In genomic region chr8:29460119-29460518, GRCm38 (mm10) we compare ENCODE assay signal across 18 mouse cellular contexts.
"Had no signal": no experiment of that assay in that cellular context is flagged by ENCODE, and none has a peak within 500 bp of the region (broad histone marks: within the 10 kb centered on the region; RNA-seq: fewer than 3 reads in every experiment).

No protein-coding gene starts in this region.

- H3K4me2 ChIP-seq: limb, embryonic 12.5 days; liver, embryonic 13.5 days; lung, embryonic 15.5 days; midbrain, embryonic 13.5 days; neural tube, embryonic 15.5 days; stomach, embryonic 15.5 days had no signal

- H3K27ac ChIP-seq: kidney, postnatal 0 days; limb, embryonic 12.5 days; liver, embryonic 13.5 days; lung, embryonic 15.5 days; macrophage; midbrain, embryonic 13.5 days; neural tube, embryonic 15.5 days; stomach, embryonic 15.5 days had no signal

- H3K9me3 ChIP-seq: limb, embryonic 12.5 days; liver, embryonic 13.5 days; lung, embryonic 15.5 days; megakaryocyte, embryonic 14.5 days; midbrain, embryonic 13.5 days; neural tube, embryonic 15.5 days; stomach, embryonic 15.5 days had no signal

- ATAC-seq: liver, postnatal 0 days; midbrain, embryonic 13.5 days had no signal

- H3K36me3 ChIP-seq: limb, embryonic 12.5 days; liver, embryonic 13.5 days; lung, embryonic 15.5 days; midbrain, embryonic 13.5 days; neural tube, embryonic 15.5 days; stomach, embryonic 15.5 days had no signal

- H3K4me3 ChIP-seq: limb, embryonic 12.5 days; liver, embryonic 13.5 days; lung, embryonic 15.5 days; megakaryocyte, embryonic 14.5 days; midbrain, embryonic 13.5 days; myocyte; neural tube, embryonic 15.5 days; stomach, embryonic 15.5 days had no signal

- H3K4me1 ChIP-seq: limb, embryonic 12.5 days; liver, embryonic 13.5 days; lung, embryonic 15.5 days; megakaryocyte, embryonic 14.5 days; midbrain, embryonic 13.5 days; neural tube, embryonic 15.5 days; stomach, embryonic 15.5 days had no signal

- DNase-seq: kidney, adult 9 months; kidney, postnatal 36 days; layer of hippocampus, adult 9-11 months; liver; liver, embryonic 13.5 days; liver, postnatal 0 days; lung, postnatal 14 days; thymus, adult 2 months; thymus, postnatal 25 days had no signal

- H3K27me3 ChIP-seq: limb, embryonic 12.5 days; liver, embryonic 13.5 days; lung, embryonic 15.5 days; megakaryocyte, embryonic 14.5 days; midbrain, embryonic 13.5 days; neural tube, embryonic 15.5 days; stomach, embryonic 15.5 days had no signal

- H3K9ac ChIP-seq: limb, embryonic 12.5 days; liver, embryonic 13.5 days; liver, postnatal 0 days; lung, embryonic 15.5 days; midbrain, embryonic 13.5 days; neural tube, embryonic 15.5 days; stomach, embryonic 15.5 days had no signal
